Mouse (Mus musculus): ENCODE data around the gene Cd99l2. TPM values are rescaled to one million over a fixed set of nuclear protein-coding genes. Genes with fewer than 3 reads are reported as not detected.
A peak's percentile ranks its signal among the peaks of the same experiment; 100 is the strongest.
"Not testable (repeated sequence)": the region's sequence is repeated elsewhere in the genome, so short reads cannot be mapped to it uniquely, and the experiment has no call there.

Cd99l2 gene
- polyA plus RNA-seq, 1 experiment from 2014 or later = 11.0 TPM

GRCm38 (mm10) chrX:71519252-71519651, 26.6 kb upstream of the Cd99l2 start:
- Histone ChIP-seq H3K9me3 (replicated peaks) (no peaks in the 10 kb centered on the region), H3K9ac (no peak overlapping the region), H3K27me3 (no peaks in the 10 kb centered on the region), H3K4me1 (replicated peaks) (peaks cover 25% of the 10 kb centered on the region), H3K36me3 (no peaks in the 10 kb centered on the region), H3K27ac (no peak overlapping the region; the same call in 1 of the 2 replicates), H3K4me3 (replicated peaks) (no peak overlapping the region), H3K4me2 (no peak overlapping the region)
- WGBS (ENCODE audit: insufficient replicate concordance) = 37% methylated on average over 4 of the region's 4 CpGs
- ATAC-seq (ENCODE audit: low read depth) = peak; percentile 87
- no peak for DNase-seq

- not testable (repeated sequence) for H3K36me3 ChIP-seq; DNase-seq; H3K9ac ChIP-seq; ATAC-seq (ENCODE audit: low read depth); H3K4me3 ChIP-seq (replicated peaks); H3K27me3 ChIP-seq; H3K4me2 ChIP-seq; H3K4me1 ChIP-seq (replicated peaks); H3K9me3 ChIP-seq (replicated peaks); H3K27ac ChIP-seq
- 72% methylated on average over 4 of the region's 4 CpGs for WGBS (ENCODE audit: insufficient replicate concordance)
These were observed 13.9 kb upstream of the Cd99l2 start for GRCm38 (mm10) chrX:71506591-71506990.

DNA sequence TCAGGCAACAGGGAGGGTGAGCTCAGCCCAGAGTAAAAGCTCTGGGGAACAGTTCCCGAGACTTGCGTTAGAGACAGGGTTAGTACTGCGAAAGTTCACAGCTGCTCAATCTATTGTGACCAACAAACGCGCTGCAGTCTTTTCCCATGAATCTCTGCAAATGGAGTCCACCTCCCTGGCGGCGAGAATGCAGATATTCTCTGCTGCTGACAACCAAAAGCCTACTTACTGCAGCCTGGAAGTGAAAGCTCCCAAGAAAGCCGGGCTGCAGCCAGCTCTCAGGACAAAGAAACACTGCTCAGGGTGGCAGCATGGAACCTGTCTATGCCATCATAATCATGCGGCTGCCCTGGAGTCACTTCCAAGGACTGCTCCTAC, 619 bp upstream of the Cd99l2 start:
- DNase-seq (no peak), ATAC-seq (ENCODE audit: low read depth) (no peak)
- H3K9me3 ChIP-seq (replicated peaks) = no peaks in the 10 kb centered on the region
- H3K27me3 ChIP-seq = peaks cover 10% of the 10 kb centered on the region; the same call in 1 of the 2 replicates
- WGBS (ENCODE audit: insufficient replicate concordance) = 20% methylated on average over 9 of the region's 9 CpGs
- H3K27ac ChIP-seq = peak overlapping the region; percentile 72
- H3K9ac ChIP-seq = peak overlapping the region; percentile 83
- H3K4me2 ChIP-seq = peak overlapping the region; percentile 81
- H3K36me3 ChIP-seq = no peaks in the 10 kb centered on the region
- peaks cover 31% of the 10 kb centered on the region for H3K4me1 ChIP-seq (replicated peaks)
- H3K4me3 ChIP-seq (replicated peaks) = peak overlapping the region; percentile 70

DNA sequence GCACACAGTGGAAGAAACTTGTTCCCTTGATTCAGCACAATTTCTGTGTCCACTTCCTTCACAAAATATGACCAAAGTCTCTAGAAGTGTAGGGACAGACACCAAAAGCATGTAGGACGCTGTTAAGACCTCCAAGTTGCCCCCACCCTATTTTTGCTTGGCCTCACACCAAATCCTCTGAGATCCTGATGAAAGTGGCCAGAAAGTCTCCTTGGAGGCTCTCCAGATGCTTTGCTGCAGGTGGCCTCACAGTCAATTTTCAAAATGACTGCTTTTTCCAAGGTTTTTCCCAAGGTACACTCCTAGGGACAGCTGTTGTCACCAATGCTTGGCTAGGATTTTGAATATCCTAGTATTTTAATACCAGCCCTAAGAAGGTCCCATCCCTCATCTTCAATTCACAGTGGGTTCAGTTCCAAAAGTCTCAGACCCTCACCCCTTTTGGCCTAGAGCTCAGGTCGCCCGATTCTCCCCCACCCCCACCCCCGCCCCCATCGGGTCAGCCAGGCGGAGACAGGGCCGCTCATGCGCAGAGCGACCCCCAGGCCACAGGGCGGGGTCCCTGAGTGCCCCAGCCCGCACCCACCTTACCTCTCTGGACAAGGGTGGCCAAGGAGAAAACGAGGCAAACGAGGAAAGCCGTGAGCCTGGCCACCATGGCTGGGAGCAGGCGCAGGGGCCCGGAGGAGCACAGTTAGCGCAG, 567 bp downstream of the Cd99l2 start:
- peak overlapping the region; percentile 75 for H3K27ac ChIP-seq
- ATAC-seq (ENCODE audit: low read depth) (no peak), DNase-seq (no peak)
- H3K4me1 ChIP-seq (replicated peaks) = peaks cover 31% of the 10 kb centered on the region
- 0 out of 2 replicates have a peak, but pooled peaks cover 2% of the 10 kb centered on the region for H3K27me3 ChIP-seq
- WGBS (ENCODE audit: insufficient replicate concordance) = 16% methylated on average over 17 of the region's 17 CpGs
- H3K9ac ChIP-seq = peak overlapping the region; percentile 83
- H3K4me2 ChIP-seq = peak overlapping the region; percentile 81
- H3K9me3 ChIP-seq (replicated peaks) = no peaks in the 10 kb centered on the region
- no peaks in the 10 kb centered on the region for H3K36me3 ChIP-seq
- peak overlapping the region; percentile 70 for H3K4me3 ChIP-seq (replicated peaks)

GRCm38 (mm10) chrX:71489353-71489752, 3.3 kb downstream of the Cd99l2 start:
- no peaks in the 10 kb centered on the region for H3K27me3 ChIP-seq
- peaks cover 31% of the 10 kb centered on the region for H3K4me1 ChIP-seq (replicated peaks)
- H3K4me3 ChIP-seq (replicated peaks) = no peak overlapping the region
- DNase-seq (no peak), ATAC-seq (ENCODE audit: low read depth) (no peak)
- no peaks in the 10 kb centered on the region for H3K9me3 ChIP-seq (replicated peaks)
- H3K27ac ChIP-seq = no peak overlapping the region
- WGBS (ENCODE audit: insufficient replicate concordance) = 69% methylated on average over 1 of the region's 1 CpGs
- no peaks in the 10 kb centered on the region for H3K36me3 ChIP-seq
- no peak overlapping the region for H3K4me2 ChIP-seq
- H3K9ac ChIP-seq = no peak overlapping the region

DNA sequence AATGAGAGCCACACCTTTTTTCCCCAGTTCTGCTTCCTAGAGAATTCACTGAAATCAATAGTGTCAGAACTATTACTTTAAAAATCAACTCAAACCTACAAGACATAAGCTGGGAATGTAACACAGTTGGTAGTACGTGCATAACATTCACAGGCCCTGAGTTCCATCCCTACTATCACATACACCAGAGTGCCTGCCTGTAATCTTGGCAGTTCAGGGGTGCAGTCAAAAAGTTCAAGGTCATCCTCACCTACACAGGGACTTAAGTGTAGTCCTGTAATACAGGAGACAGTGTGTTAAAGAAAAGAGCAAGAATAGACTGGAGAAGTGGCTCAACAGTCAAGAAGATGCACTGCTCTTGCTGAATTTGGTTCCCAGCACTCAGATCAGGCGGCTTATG, 10.4 kb downstream of the Cd99l2 start:
- Histone ChIP-seq H3K36me3 (no peaks in the 10 kb centered on the region), H3K9ac (no peak overlapping the region), H3K4me1 (replicated peaks) (peaks cover 22% of the 10 kb centered on the region), H3K9me3 (replicated peaks) (no peaks in the 10 kb centered on the region), H3K27ac (no peak overlapping the region), H3K27me3 (no peaks in the 10 kb centered on the region), H3K4me2 (no peak overlapping the region), H3K4me3 (replicated peaks) (no peak overlapping the region)
- no peak for DNase-seq
- ATAC-seq (ENCODE audit: low read depth) = peak; percentile 78
- WGBS (ENCODE audit: insufficient replicate concordance) = 60% methylated on average over 2 of the region's 2 CpGs

GRCm38 (mm10) chrX:71475992-71476391, 16.7 kb downstream of the Cd99l2 start:
- no peaks in the 10 kb centered on the region for H3K36me3 ChIP-seq
- H3K4me2 ChIP-seq = peak overlapping the region; percentile 54
- H3K4me1 ChIP-seq (replicated peaks) = peaks cover 50% of the 10 kb centered on the region
- H3K9ac ChIP-seq = no peak overlapping the region
- H3K4me3 ChIP-seq (replicated peaks) = no peak overlapping the region
- H3K9me3 ChIP-seq (replicated peaks) = no peaks in the 10 kb centered on the region
- peak overlapping the region; percentile 87 for H3K27ac ChIP-seq
- no peaks in the 10 kb centered on the region for H3K27me3 ChIP-seq
- WGBS (ENCODE audit: insufficient replicate concordance) = 51% methylated on average over 3 of the region's 3 CpGs
- ATAC-seq (ENCODE audit: low read depth) = no peak
- no peak for DNase-seq

DNA sequence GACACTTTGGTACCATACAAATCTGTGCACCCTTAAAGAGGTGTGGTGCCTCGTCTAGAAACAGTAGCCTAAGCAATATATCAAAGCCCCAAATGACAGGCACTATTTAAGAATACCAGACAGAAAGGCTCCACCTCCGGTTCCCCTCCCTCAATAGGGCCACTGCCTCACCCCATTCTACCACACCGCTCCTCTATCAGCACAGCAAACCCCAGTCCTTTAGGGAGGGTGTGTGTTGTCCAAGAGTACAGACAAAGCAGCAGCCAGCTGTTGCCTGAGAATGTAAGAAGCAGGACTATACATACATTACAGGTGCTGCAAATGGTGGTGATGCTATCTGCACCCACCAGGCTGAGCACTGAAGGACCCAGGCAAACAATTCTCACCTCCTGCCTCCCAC, 17.2 kb downstream of the Cd99l2 start:
- Histone ChIP-seq H3K9ac (no peak overlapping the region), H3K36me3 (no peaks in the 10 kb centered on the region), H3K4me1 (replicated peaks) (peaks cover 50% of the 10 kb centered on the region), H3K27me3 (no peaks in the 10 kb centered on the region), H3K4me2 (peak overlapping the region; percentile 54), H3K27ac (peak overlapping the region; percentile 87), H3K4me3 (replicated peaks) (no peak overlapping the region), H3K9me3 (replicated peaks) (no peaks in the 10 kb centered on the region)
- WGBS (ENCODE audit: insufficient replicate concordance) = 43% methylated on average over 3 of the region's 3 CpGs
- ATAC-seq (ENCODE audit: low read depth) (peak; percentile 65), DNase-seq (no peak)

- DNase-seq (no peak), ATAC-seq (ENCODE audit: low read depth) (no peak)
- H3K4me1 ChIP-seq (replicated peaks) = peaks cover 47% of the 10 kb centered on the region
- no peaks in the 10 kb centered on the region for H3K9me3 ChIP-seq (replicated peaks)
- no peak overlapping the region for H3K4me3 ChIP-seq (replicated peaks)
- no peaks in the 10 kb centered on the region for H3K36me3 ChIP-seq
- H3K27me3 ChIP-seq = no peaks in the 10 kb centered on the region
- H3K4me2 ChIP-seq = peak overlapping the region; percentile 54
- H3K27ac ChIP-seq = peak overlapping the region; percentile 87
- WGBS (ENCODE audit: insufficient replicate concordance) = 48% methylated on average over 3 of the region's 3 CpGs
- H3K9ac ChIP-seq = no peak overlapping the region
These were observed 17.6 kb downstream of the Cd99l2 start for GRCm38 (mm10) chrX:71475084-71475483.

DNA sequence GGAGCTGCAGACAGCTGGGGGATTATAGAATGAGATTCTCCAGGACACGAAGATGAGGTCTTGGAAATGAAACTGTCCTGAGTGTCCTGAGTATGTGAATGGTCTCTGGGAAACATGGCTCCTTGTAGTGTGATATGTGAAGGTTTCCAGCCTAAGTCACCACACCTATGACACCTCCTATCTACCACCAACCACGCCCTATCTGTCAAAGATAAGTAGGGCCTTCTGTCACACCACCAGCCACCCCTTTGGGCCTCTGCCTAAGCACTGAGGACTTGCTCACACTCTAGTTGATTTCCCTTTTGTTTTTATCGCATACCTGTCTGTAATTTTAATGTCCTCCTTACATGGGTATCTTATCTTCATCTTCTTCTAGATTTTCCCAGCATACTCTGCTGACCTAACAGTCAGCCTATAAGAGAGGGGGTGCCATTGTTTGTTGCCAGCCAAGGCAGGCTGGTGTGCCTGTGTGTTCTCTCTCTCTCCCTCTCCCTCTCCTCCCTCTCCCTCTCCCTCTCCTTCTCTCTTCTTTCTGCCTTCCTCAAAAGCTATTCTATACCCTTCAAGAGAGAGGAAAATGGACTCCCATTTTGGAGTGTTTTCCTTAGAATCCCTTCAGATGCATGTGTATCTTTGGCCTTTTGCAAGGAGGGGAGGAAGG, 18.2 kb downstream of the Cd99l2 start:
- Histone ChIP-seq H3K9me3 (replicated peaks) (no peaks in the 10 kb centered on the region), H3K9ac (peak overlapping the region; percentile 45; the same call in 1 of the 2 replicates), H3K36me3 (no peaks in the 10 kb centered on the region), H3K27ac (peak overlapping the region; percentile 87), H3K4me2 (peak overlapping the region; percentile 54), H3K27me3 (no peaks in the 10 kb centered on the region), H3K4me3 (replicated peaks) (peak overlapping the region; percentile 21), H3K4me1 (replicated peaks) (peaks cover 43% of the 10 kb centered on the region)
- DNase-seq (peak; percentile 63), ATAC-seq (ENCODE audit: low read depth) (peak; percentile 99)
- 20% methylated on average over 3 of the region's 3 CpGs for WGBS (ENCODE audit: insufficient replicate concordance)

DNA sequence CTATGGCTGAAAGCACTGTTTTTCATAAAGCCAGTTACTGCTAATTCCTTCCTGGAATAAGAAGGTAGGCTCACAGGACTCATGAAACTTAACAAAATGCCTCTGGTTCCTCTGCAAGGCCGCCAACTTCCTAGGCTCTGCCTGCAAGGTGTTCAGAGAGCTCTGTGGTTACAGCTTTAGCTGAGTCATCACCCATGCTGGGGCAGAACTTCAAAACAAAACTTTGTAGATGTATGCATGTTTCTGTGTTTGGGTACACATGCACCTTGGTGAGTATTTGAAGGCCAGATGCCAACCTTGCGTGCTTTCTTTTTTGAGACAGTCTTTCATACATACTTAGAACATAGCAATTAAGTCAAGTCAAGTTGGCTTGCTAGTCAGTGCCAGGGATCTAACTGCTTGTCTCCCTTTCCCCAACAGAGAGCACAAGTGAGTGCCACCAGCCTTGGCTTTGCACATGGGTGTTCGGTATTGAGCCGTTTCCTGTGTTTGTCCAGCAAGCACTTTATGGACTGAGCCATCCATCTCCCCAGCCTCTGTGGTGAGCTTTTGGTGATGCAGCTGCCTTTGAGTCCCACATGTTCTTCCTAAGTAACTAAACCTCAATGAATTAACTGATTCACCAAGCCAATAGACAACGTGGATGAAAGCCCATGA, 23.9 kb downstream of the Cd99l2 start:
- Histone ChIP-seq H3K36me3 (no peaks in the 10 kb centered on the region), H3K9me3 (replicated peaks) (no peaks in the 10 kb centered on the region), H3K4me3 (replicated peaks) (no peak overlapping the region), H3K27me3 (no peaks in the 10 kb centered on the region), H3K4me2 (no peak overlapping the region), H3K27ac (peak overlapping the region; percentile 80), H3K9ac (no peak overlapping the region), H3K4me1 (replicated peaks) (peaks cover 50% of the 10 kb centered on the region)
- peak; percentile 39 for DNase-seq
- peak; percentile 82 for ATAC-seq (ENCODE audit: low read depth)
- WGBS (ENCODE audit: insufficient replicate concordance) = 51% methylated on average over 5 of the region's 5 CpGs
